Mouse (Mus musculus) limb, embryonic 11.5 days (tissue): ENCODE results near the gene Bex3. TPM values are rescaled to one million over a fixed set of nuclear protein-coding genes. Genes with fewer than 3 reads are reported as not detected.
A peak's percentile ranks its signal among the peaks of the same experiment; 100 is the strongest.

ENCODE experiments used
- ATAC-seq: fragments of 200-750 bp; cut with Nextera tagmentation; 2 replicates; pipeline ENCODE4 v1.8.0; 2017; ENCODE audit warnings: low read depth; ENCODE audit not compliant: insufficient number of reproducible peaks, low FRiP score, low TSS enrichment
- DNase-seq: peaks from one replicate; pipeline ENCODE4 v3.0.0-alpha.2; 2015; ENCODE audit warnings: low spot score
- H3K27ac ChIP-seq: fragments of 300-500 bp; sonication (generic); replicated peaks from 2 replicates; pipeline ENCODE4 v1.5.1; 2014; ENCODE audit warnings: low read depth, mild to moderate bottlenecking, low read length
- H3K27me3 ChIP-seq: fragments of 300-500 bp; sonication (generic); 2 replicates; pipeline ENCODE4 v1.6.1; 2014; ENCODE audit warnings: mild to moderate bottlenecking, low read length, mixed read lengths; ENCODE audit not compliant: control insufficient read depth, insufficient read depth
- H3K36me3 ChIP-seq: fragments of 300-500 bp; sonication (generic); 2 replicates; pipeline ENCODE4 v1.6.1; 2014; ENCODE audit warnings: mild to moderate bottlenecking, low read length, moderate library complexity, mixed read lengths; ENCODE audit not compliant: control insufficient read depth, insufficient read depth
- H3K4me1 ChIP-seq: fragments of 300-500 bp; sonication (generic); 2 replicates; pipeline ENCODE4 v1.6.1; 2014; ENCODE audit warnings: low read length, mixed read lengths; ENCODE audit not compliant: control insufficient read depth, insufficient read depth
- H3K4me2 ChIP-seq: fragments of 300-500 bp; sonication (generic); 2 replicates; pipeline ENCODE4 v1.6.1; 2014; ENCODE audit warnings: low read depth, mild to moderate bottlenecking, moderate library complexity; ENCODE audit not compliant: severe bottlenecking
- H3K4me3 ChIP-seq: fragments of 300-500 bp; sonication (generic); 2 replicates; pipeline ENCODE4 v1.5.1; 2014; ENCODE audit warnings: low read depth, low read length
- H3K9ac ChIP-seq: fragments of 300-500 bp; sonication (generic); 2 replicates; pipeline ENCODE4 v1.6.1; 2014; ENCODE audit warnings: mild to moderate bottlenecking, low read length
- H3K9me3 ChIP-seq: fragments of 300-500 bp; sonication (generic); 2 replicates; pipeline ENCODE4 v1.6.1; 2016; ENCODE audit warnings: low read length; ENCODE audit not compliant: control insufficient read depth
- WGBS: fragments of 180-500 bp; shearing (Covaris S2); extraction: QIAGEN DNeasy Blood & Tissue Kit; methylation state at CpG from one replicate; pipeline ENCODE4 v1.1.7; 2014; 5-methylcytosine and 5-hydroxymethylcytosine counted together
- polyA plus RNA-seq: library from polyadenylated mRNA; unstranded; fragments of >200 nt; fragmentation: Nextera tagmentation; extraction: Ambion mirVana; gene quantifications from 2 replicates; pipeline ENCODE4 v1.2.1, GENCODE M21; 2014

The Bex3 gene
- polyA plus RNA-seq, 1 experiment from 2014 or later: 702 TPM

- Histone ChIP-seq H3K4me1 (no peaks in the 10 kb centered on the region), H3K9ac (no peak overlapping the region), H3K27ac (no peak overlapping the region), H3K4me3 (no peak overlapping the region), H3K4me2 (no peak overlapping the region), H3K27me3 (no peaks in the 10 kb centered on the region), H3K9me3 (no peaks in the 10 kb centered on the region), H3K36me3 (no peaks in the 10 kb centered on the region)
- no peak for ATAC-seq
- no peak for DNase-seq
These were observed 8.3 kb downstream of the Bex3 start for GRCm38 (mm10) chrX:136278401-136278800.

GRCm38 (mm10) chrX:136279410-136279809 is 9.4 kb downstream of the Bex3 start:
- Histone ChIP-seq H3K9ac (no peak overlapping the region), H3K27ac (no peak overlapping the region)
- 83% methylated on average over 5 of the region's 5 CpGs for WGBS

GRCm38 (mm10) chrX:136290817-136291281 is 20.8 kb downstream of the Bex3 start:
- 31% methylated on average over 8 of the region's 8 CpGs for WGBS
- H3K9me3 ChIP-seq: no peaks in the 10 kb centered on the region
- no peaks in the 10 kb centered on the region for H3K4me1 ChIP-seq
- no peak overlapping the region for H3K4me3 ChIP-seq
- ATAC-seq: peak; percentile 73; the same call in 1 of the 2 replicates
- no peak overlapping the region for H3K4me2 ChIP-seq
- H3K27me3 ChIP-seq: no peaks in the 10 kb centered on the region
- peak; percentile 31 for DNase-seq
- H3K9ac ChIP-seq: no peak overlapping the region
- no peaks in the 10 kb centered on the region for H3K36me3 ChIP-seq
- no peak overlapping the region for H3K27ac ChIP-seq

More at GRCm38 (mm10) chrX:136279410-136279809, 9.4 kb downstream of the Bex3 start:
- H3K4me3 ChIP-seq: no peak overlapping the region
- no peak overlapping the region for H3K4me2 ChIP-seq
- no peaks in the 10 kb centered on the region for H3K27me3 ChIP-seq
- H3K9me3 ChIP-seq: no peaks in the 10 kb centered on the region
- H3K36me3 ChIP-seq: no peaks in the 10 kb centered on the region
- no peak for ATAC-seq
- DNase-seq: no peak
- no peaks in the 10 kb centered on the region for H3K4me1 ChIP-seq

GRCm38 (mm10) chrX:136304295-136304694 is 34.2 kb downstream of the Bex3 start:
- no peak overlapping the region for H3K4me2 ChIP-seq
- H3K9ac ChIP-seq: no peak overlapping the region
- H3K9me3 ChIP-seq: no peaks in the 10 kb centered on the region
- no peak overlapping the region for H3K4me3 ChIP-seq
- no peak overlapping the region for H3K27ac ChIP-seq
- DNase-seq (peak; percentile 55), ATAC-seq (no peak)
- no peaks in the 10 kb centered on the region for H3K4me1 ChIP-seq
- no peaks in the 10 kb centered on the region for H3K36me3 ChIP-seq
- no peaks in the 10 kb centered on the region for H3K27me3 ChIP-seq

- Histone ChIP-seq H3K27me3 (no peaks in the 10 kb centered on the region), H3K4me2 (no peak overlapping the region), H3K4me3 (no peak overlapping the region), H3K4me1 (no peaks in the 10 kb centered on the region), H3K9me3 (no peaks in the 10 kb centered on the region), H3K36me3 (no peaks in the 10 kb centered on the region), H3K9ac (no peak overlapping the region), H3K27ac (no peak overlapping the region)
- DNase-seq (no peak), ATAC-seq (no peak)
- 50% methylated on average over 1 of the region's 1 CpGs for WGBS
These were observed 36.1 kb downstream of the Bex3 start for GRCm38 (mm10) chrX:136306196-136306595.

- Histone ChIP-seq H3K4me1 (no peaks in the 10 kb centered on the region), H3K9me3 (no peaks in the 10 kb centered on the region), H3K4me3 (no peak overlapping the region), H3K36me3 (no peaks in the 10 kb centered on the region), H3K4me2 (peak overlapping the region; percentile 1; the same call in 1 of the 2 replicates), H3K27ac (peak overlapping the region; percentile 24; the same call in 1 of the 2 replicates), H3K27me3 (no peaks in the 10 kb centered on the region), H3K9ac (no peak overlapping the region)
- DNase-seq (peak; percentile 66), ATAC-seq (peak; percentile 82; the same call in 1 of the 2 replicates)
- WGBS: 48% methylated on average over 4 of the region's 4 CpGs
These were observed 43.2 kb downstream of the Bex3 start for GRCm38 (mm10) chrX:136313303-136313702.

- DNase-seq (peak; percentile 40), ATAC-seq (peak; percentile 82)
- Histone ChIP-seq H3K27me3 (no peaks in the 10 kb centered on the region), H3K4me1 (no peaks in the 10 kb centered on the region), H3K4me3 (no peak overlapping the region), H3K4me2 (peak overlapping the region; percentile 1; the same call in 1 of the 2 replicates), H3K9ac (no peak overlapping the region), H3K27ac (peak overlapping the region; percentile 24; the same call in 1 of the 2 replicates), H3K9me3 (no peaks in the 10 kb centered on the region), H3K36me3 (no peaks in the 10 kb centered on the region)
- 30% methylated on average over 8 of the region's 8 CpGs for WGBS
These were observed 43.9 kb downstream of the Bex3 start for GRCm38 (mm10) chrX:136313792-136314564.

GRCm38 (mm10) chrX:136319953-136320352 is 49.9 kb downstream of the Bex3 start:
- no peak for ATAC-seq
- Histone ChIP-seq H3K4me2 (no peak overlapping the region), H3K27me3 (no peaks in the 10 kb centered on the region), H3K4me3 (no peak overlapping the region), H3K9me3 (no peaks in the 10 kb centered on the region), H3K27ac (no peak overlapping the region), H3K36me3 (no peaks in the 10 kb centered on the region), H3K9ac (no peak overlapping the region), H3K4me1 (no peaks in the 10 kb centered on the region)
- no peak for DNase-seq
- WGBS: 64% methylated on average over 4 of the region's 4 CpGs
